Mouse (Mus musculus) heart, adult 2 months (tissue): Measurements from ENCODE around the gene Akr1b3.

Experiments used
- CTCF ChIP-seq: fragments of 200-600 bp; IDR thresholded peaks from 2 replicates; pipeline ENCODE4 v1.8.1; 2022; ENCODE audit warnings: antibody characterized with exemption, mild to moderate bottlenecking, moderate library complexity
- EP300 ChIP-seq: fragments of 200-500 bp; IDR thresholded peaks from 2 replicates; pipeline ENCODE4 v1.6.1; 2011; ENCODE audit warnings: low read depth, low read length, control low read depth; ENCODE audit not compliant: insufficient read depth
- POLR2A ChIP-seq: fragments of 200-500 bp; IDR thresholded peaks from 2 replicates; pipeline ENCODE4 v1.6.1; 2011; ENCODE audit warnings: mild to moderate bottlenecking, low read depth, low read length, control low read depth; ENCODE audit not compliant: insufficient read depth

DNA sequence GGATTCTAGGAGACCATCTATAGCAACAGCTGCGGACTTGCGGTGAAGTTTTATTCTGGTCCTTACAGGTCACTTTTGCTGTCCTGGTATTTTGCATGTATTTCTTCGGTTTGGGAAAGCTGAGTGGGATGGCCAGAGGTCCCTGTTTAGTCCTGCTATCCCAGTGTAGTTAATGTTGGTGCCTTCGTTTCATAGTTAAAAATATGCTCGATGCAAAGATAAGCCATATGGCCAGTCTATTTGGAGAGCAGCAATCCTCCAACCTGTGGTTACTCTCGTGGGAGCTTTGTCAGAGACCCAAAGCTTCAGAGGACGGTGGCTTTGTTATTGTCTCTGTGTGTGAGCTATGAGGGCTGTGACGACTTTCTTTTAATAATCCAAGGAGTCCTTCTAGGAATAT lies 26.6 kb downstream of the Akr1b3 start:
- TF ChIP-seq POLR2A, result no peak
- no peak for TF ChIP-seq CTCF
- TF ChIP-seq EP300, result no peak
